Mouse (Mus musculus) right cerebral cortex, adult 2 months (tissue): Measurements from ENCODE around the gene Gp1ba.
A peak's percentile ranks its signal among the peaks of the same experiment; 100 is the strongest.

Experiments
- DNase-seq, 2 experiments: peaks; one replicate each; pipeline ENCODE4 v3.0.0; 2021 to 2022; ENCODE audit warnings: low spot score in 2 of 2

Gene Gp1ba

GRCm38 (mm10) chr11:70629557-70629956 is 9.4 kb upstream of the Gp1ba start:
- no peak for DNase-seq

GRCm38 (mm10) chr11:70630129-70630528 is 8.8 kb upstream of the Gp1ba start:
- DNase-seq: no peak

- no peak for DNase-seq
These were observed 3.3 kb upstream of the Gp1ba start for GRCm38 (mm10) chr11:70635601-70636000.

DNA sequence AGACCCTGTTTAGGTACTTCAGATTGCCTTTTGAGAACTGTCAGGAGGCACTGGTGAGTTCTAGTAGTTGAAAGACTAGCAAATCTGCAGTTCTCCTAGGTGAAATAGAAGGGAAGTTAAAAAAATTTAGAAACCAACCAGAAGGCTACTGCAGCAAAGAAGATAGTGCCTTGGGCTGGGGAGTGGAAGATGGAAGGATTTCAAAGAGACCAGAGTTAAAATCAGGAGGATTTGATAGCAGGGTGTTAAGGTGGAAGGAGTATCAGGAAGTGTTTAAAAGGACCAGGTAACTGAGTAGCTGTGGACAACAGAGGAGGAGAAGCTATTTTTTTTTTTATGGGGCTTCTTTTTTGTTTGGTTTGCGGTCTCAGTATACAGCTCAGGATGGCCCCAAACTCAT is 1.2 kb upstream of the Gp1ba start:
- DNase-seq: no peak

- DNase-seq: no peak
These were observed 629 bp upstream of the Gp1ba start for GRCm38 (mm10) chr11:70638293-70638692.

GRCm38 (mm10) chr11:70639976-70640375 is 1.1 kb downstream of the Gp1ba start:
- no peak for DNase-seq

GRCm38 (mm10) chr11:70641241-70641640 is 2.3 kb downstream of the Gp1ba start:
- DNase-seq: no peak

GRCm38 (mm10) chr11:70643051-70643450 is 4.1 kb downstream of the Gp1ba start:
- no peak for DNase-seq

- no peak for DNase-seq
These were observed 5.7 kb downstream of the Gp1ba start for GRCm38 (mm10) chr11:70644564-70645103.

GRCm38 (mm10) chr11:70645461-70646258 is 6.7 kb downstream of the Gp1ba start:
- no peak for DNase-seq

DNA sequence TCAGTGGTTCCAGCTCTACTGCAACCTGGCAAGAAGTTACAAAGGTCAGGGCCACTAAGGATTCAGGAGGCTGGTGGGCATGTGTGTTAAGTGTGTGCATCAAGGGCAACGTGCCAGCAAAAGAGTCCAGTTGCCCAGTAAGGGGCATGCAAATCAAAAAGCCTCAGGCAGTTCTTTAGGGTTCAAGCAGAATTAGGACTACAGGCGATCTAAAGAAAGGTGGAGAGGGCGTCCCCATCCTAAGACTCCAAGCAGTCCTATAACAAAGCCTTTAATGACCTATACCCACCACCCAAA is 7.3 kb downstream of the Gp1ba start:
- DNase-seq: no peak

DNA sequence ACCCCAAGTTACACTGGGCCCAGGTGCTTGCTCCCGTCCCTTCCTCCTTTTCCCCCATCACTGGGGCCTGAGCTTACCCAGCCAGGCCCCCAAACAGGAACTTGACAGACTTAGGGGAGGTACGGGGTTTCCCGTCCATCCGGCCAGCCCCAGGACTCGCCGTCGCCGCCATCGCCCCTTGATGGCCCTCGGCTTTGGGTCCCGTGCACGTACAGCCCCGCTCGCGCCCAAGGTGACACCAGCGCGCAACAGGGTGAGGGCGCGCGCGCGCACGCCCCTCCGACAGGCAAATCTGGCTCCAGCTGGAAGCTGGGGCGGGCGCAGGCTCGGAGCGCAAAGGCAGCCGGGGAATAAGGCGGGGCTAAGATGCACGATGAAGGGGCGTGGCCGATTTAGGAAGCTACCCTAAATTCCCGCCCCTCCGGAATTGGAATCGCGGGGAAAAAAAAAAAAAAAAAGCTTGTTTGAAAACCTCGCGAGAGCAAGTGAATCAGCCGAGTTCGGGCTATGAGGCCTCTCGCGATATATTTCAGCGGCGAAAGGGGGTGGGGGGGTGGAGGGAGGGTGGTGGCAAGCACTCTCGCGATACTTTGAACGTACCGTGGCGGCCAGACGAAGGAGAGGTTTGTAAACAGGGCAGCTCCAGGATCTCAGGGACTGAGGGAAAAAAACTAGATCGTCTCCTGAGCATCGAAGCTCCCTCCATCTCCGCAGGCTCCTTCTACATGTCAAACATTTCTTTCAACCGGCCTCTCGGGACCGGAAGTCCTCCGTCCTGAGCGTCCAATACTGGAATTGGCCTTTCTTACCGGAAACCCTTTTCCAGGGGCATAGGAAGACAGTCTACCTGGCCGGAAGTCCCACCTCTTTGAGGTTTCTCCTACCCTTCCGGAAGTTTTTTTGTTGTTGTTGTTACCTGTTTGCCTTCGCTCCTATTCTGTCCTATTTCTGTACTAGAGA is 8.0 kb downstream of the Gp1ba start, which contains the start of the genes Rnf167 and Slc25a11:
TSS of gene Rnf167 (plus strand) at position 545 of the 960 bp plus-strand sequence.
TSS of gene Slc25a11 (minus strand) at position 789 of the 960 bp plus-strand sequence.
- DNase-seq: peak; percentile 94 to 97

GRCm38 (mm10) chr11:70647716-70648420 is 8.9 kb downstream of the Gp1ba start:
- no peak for DNase-seq

- DNase-seq: no peak
These were observed 9.6 kb downstream of the Gp1ba start for GRCm38 (mm10) chr11:70648512-70648911.

DNA sequence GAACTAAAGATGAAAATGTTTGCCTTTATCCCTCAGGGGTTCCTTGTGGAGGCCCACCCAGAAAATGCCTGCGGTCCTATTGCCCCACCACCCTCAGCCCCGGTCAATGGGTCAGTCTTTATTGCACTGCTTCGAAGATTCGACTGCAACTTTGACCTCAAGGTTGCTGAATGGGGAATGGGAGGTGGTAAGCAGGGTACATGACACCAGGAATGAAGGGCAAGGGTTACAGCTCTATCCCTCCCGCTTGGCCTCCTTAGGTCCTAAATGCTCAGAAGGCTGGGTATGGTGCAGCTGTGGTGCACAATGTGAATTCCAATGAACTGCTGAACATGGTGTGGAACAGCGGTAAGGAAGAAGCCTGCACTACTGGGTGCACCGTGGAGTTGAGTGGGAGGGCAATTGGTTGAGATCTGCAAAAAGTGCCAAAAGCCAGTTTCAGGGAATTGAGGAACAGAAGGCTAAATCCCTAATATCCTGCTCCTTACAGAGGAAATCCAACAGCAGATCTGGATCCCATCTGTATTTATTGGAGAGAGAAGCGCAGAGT is 10.3 kb downstream of the Gp1ba start:
- DNase-seq: no peak

- DNase-seq: no peak
These were observed 11.6 kb downstream of the Gp1ba start for GRCm38 (mm10) chr11:70650322-70651175.

DNA sequence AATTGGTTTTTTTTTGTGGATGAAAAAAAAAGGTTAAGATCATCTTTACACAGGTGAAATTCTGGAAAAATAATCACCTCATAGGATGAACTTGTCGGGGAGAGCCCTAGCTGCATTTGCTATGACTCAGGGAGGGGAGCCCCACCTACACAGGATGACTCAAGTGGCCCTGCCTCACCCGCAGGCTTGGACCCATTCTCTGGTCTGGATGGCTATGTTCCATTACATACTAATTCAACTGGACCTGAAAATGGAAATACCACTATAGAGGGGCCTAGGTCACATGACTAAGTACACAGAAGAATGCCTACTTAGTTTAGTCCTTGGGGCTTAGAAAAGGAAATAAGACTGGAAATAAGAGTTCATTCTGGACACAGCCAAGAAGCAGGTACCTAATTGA is 12.5 kb downstream of the Gp1ba start:
- DNase-seq: no peak

DNA sequence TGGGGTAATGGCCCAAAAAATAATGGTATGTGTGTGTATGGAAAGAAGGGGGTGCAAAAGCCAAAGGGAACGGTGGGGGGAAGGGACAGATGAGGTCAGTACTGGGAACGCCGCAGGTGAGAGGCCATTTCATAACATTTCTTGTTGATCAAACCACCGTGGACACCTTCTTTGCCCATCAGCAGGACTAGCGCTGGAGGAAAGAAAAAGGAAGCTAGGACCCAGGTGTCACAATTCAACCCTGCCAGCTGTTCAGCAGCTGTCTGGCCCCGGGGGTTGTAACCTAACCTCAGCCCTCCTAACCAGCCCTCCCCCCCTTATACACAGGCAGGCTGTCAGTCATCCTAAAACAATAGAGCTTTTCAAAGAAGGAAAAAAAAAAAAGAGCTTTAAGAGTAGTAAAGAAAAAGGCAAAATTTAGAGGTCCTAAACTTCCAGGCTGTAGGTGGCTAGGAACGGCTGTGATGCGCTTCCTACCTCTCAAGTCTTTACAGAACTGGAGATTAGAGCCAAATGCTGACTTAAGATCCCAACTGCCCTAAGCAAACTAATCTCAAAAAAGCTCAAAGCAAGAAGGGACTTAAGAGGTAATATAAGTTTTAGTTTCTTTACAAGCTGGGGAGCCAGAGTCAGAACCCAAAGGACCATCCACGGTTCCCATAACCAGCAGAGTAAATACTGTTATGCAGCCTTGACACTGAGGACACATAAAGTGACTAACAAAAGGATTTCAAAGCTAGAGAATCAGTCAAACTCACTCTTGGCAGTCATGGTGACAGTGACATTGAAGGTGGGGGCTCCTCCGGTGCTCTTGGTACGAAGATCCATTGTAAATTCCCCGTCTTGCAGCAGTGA is 13.3 kb downstream of the Gp1ba start:
- DNase-seq: no peak

DNA sequence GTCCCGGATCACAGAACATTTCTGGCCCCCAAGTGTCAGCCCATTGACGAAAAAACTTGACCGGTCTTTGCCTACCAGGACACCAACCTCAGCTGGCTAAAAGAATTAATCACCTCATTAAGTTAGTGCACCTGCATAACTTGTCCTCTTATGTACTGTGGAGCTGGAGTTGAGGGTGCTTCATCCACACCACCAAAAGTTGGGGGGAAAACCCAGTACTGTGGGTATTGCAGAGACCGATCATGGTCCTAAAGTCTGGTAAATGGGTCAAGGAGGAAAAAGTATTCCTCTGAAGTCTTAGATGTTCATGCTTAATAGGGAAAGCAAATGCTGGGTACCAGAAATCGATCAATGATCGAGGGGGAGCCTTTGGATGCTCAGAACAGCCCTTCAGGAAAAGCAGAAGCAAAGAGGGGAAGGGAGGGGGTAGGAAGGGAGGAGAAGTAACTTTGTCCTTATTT is 14.0 kb downstream of the Gp1ba start:
- DNase-seq: no peak
